Mouse (Mus musculus) megakaryocyte, embryonic 14.5 days (primary cell): ENCODE data around the gene 4930523C07Rik.

Experiments
- FLI1 ChIP-seq: IDR thresholded peaks from 2 replicates; pipeline ENCODE4 v1.6.1; 2012; ENCODE audit warnings: low read length, inconsistent platforms, mixed read lengths
- GATA1 ChIP-seq: IDR thresholded peaks from 3 replicates; pipeline ENCODE4 v1.6.1; 2012; ENCODE audit warnings: mixed read lengths, low read length, inconsistent platforms, borderline replicate concordance

DNA sequence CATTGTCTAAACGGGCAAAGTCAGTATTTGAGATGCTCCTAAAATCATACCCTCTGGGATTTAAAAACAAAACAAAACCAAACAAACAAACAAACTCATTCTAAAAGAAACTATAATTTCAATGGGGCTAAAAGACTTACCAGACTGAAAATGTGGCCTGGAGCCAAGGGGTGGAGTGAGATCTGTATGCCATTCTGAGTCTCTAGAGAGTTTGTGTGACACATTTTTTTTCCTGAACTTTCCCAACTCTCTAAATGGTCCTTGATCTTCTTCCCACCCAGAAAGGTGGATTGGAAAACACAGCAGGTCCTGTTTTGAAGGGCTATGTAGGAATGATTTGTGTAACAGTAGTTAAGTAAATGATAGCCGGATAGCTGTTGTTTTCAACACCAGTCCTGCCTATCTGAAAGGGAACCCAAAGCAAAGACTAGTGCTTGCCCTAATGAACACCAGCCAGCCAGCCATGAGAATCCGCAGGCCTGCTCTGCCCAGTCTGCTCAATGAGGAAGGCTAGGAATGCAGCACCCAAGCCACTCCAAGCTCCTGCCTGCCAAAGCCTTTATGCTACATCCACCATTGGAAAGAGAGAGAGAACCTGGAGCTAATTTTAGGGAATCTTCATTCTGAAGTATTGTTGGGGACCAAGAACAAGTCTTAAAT lies 1.0 kb downstream of the 4930523C07Rik start:
- TF ChIP-seq GATA1: no peak
- TF ChIP-seq FLI1: no peak
